Mouse (Mus musculus): ENCODE data around the gene Slc38a9. TPM values are rescaled to one million over a fixed set of nuclear protein-coding genes. Genes with fewer than 3 reads are reported as not detected.

Gene Slc38a9
- total and polyA plus RNA-seq, 3 experiments = 1.6 to 89.5 (median 31.7) TPM

DNA sequence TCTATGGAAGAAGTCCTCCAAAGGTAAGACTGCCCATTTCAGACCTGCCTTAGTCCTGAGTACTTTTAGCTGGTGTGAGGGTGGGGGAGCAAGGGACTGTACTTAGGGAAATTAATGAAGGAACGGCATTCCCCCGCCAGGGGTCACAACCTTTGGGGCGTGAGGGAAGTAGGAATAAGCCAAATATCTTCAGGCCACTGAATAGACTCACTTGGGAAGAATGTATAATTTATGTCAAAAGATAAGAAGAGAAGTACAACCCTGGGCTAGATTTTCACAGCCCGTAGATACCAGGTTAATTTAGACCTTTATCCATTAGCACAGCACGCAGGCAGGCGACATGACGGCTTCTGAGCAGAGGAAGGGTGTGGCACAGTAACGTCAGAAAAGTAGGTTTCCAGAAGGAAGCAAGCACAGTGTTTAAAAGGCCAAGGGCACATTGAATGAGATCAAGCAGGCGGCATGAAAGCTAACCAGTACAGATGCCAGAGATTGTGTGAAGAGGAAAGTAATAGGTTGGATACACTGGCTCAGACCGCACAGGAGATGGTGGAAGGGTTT is 103.1 kb downstream of the Slc38a9 start:
- peaks cover 80% of the 10 kb centered on the region for H3K4me1 ChIP-seq (ENCODE audit: insufficient read depth, low read depth, low read length)
- H3K9me3 ChIP-seq (replicated peaks) = no peaks in the 10 kb centered on the region
- DNase-seq (ENCODE audit: low spot score) (no peak), ATAC-seq (ENCODE audit: extremely low read depth, insufficient number of reproducible peaks, low FRiP score, poor library complexity, severe bottlenecking) (peak; percentile 79)
- H3K4me3 ChIP-seq (ENCODE audit: low read depth, low read length) = peak overlapping the region; percentile 13; the same call in 1 of the 2 replicates
- TF ChIP-seq GATA1 (IDR thresholded peaks at IDR 0.05; ENCODE audit: borderline replicate concordance, low read length) (no peak), TAL1 (conservative IDR thresholded peaks at IDR 0.05; ENCODE audit: low read depth, low read length) (peak; percentile 48; the same call in 1 of the 2 replicates), GATA2 (IDR thresholded peaks at IDR 0.05; ENCODE audit: borderline replicate concordance, low read depth, low read length) (no peak), CTCF (IDR thresholded peaks at IDR 0.05; ENCODE audit: low read depth, low read length) (no peak)
- H3K36me3 ChIP-seq (replicated peaks) = no peaks in the 10 kb centered on the region
- no peaks in the 10 kb centered on the region for H3K27me3 ChIP-seq (ENCODE audit: insufficient read depth, low read length)

DNA sequence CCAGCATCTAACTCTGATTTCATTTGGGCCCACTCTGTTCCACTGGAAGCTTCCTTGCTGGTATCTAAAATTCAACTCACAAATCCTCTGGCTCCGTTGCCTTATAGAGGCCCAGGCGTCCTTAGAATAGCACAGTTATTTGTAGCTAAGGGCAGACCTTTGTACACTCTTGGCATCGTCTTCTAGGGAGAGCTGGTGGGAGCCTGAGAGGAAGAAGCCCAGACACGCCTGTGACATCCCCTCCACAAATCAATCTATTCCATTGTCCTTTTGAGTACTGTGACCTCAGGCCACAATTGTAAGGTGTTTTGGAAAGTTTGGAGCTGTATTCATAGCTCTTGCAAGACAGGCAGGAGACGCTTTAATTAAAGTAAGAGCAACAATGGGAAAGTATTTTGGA is 104.0 kb downstream of the Slc38a9 start:
- no peaks in the 10 kb centered on the region for H3K9me3 ChIP-seq (replicated peaks)
- no peaks in the 10 kb centered on the region for H3K27me3 ChIP-seq (ENCODE audit: insufficient read depth, low read length)
- no peak for DNase-seq (ENCODE audit: low spot score)
- ATAC-seq (ENCODE audit: extremely low read depth, insufficient number of reproducible peaks, low FRiP score, poor library complexity, severe bottlenecking) = no peak
- TF ChIP-seq CTCF (IDR thresholded peaks at IDR 0.05; ENCODE audit: low read depth, low read length) (no peak), GATA1 (IDR thresholded peaks at IDR 0.05; ENCODE audit: borderline replicate concordance, low read length) (no peak), TAL1 (conservative IDR thresholded peaks at IDR 0.05; ENCODE audit: low read depth, low read length) (no peak), POLR2AphosphoS5 (IDR thresholded peaks at IDR 0.05; ENCODE audit: insufficient replicate concordance, low read depth, low read length) (no peak), GATA2 (IDR thresholded peaks at IDR 0.05; ENCODE audit: borderline replicate concordance, low read depth, low read length) (no peak)
- peaks cover 70% of the 10 kb centered on the region for H3K4me1 ChIP-seq (ENCODE audit: insufficient read depth, low read depth, low read length)
- no peaks in the 10 kb centered on the region for H3K36me3 ChIP-seq (replicated peaks)
- no peak overlapping the region for H3K4me3 ChIP-seq (ENCODE audit: low read depth, low read length)

DNA sequence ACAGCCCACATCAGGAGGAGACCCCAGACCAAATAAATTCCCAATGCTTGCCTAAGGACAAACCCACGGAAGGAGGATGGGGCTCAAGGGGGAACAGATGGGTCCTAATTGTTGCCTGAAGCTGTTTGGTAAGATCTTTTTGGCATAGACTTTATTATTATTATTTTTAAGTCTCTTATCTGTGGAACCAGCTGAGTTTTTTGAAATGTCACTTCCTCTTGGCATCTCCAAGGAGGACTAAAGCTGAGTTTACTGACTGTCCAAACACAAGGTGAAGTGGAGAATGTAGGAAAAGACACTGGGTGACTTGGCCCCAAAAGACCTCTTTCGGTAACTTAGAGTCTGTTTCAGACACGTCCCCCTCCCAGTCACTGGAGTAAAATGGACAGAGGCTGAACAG is 105.1 kb downstream of the Slc38a9 start:
- Histone ChIP-seq H3K27me3 (ENCODE audit: insufficient read depth, low read length) (no peaks in the 10 kb centered on the region), H3K9me3 (replicated peaks) (no peaks in the 10 kb centered on the region), H3K36me3 (replicated peaks) (no peaks in the 10 kb centered on the region), H3K4me1 (ENCODE audit: insufficient read depth, low read depth, low read length) (peaks cover 65% of the 10 kb centered on the region), H3K4me3 (ENCODE audit: low read depth, low read length) (no peak overlapping the region)
- no peak for TF ChIP-seq POLR2AphosphoS5 (IDR thresholded peaks at IDR 0.05; ENCODE audit: insufficient replicate concordance, low read depth, low read length)
- TF ChIP-seq CTCF (IDR thresholded peaks at IDR 0.05; ENCODE audit: low read depth, low read length) = no peak
- TF ChIP-seq GATA2 (IDR thresholded peaks at IDR 0.05; ENCODE audit: borderline replicate concordance, low read depth, low read length) = no peak
- TF ChIP-seq GATA1 (IDR thresholded peaks at IDR 0.05; ENCODE audit: borderline replicate concordance, low read length) = no peak
- 0 out of 2 replicates have a peak, but pooled peaks have one; percentile 16 for TF ChIP-seq TAL1 (conservative IDR thresholded peaks at IDR 0.05; ENCODE audit: low read depth, low read length)
- DNase-seq (ENCODE audit: low spot score) (no peak), ATAC-seq (ENCODE audit: extremely low read depth, insufficient number of reproducible peaks, low FRiP score, poor library complexity, severe bottlenecking) (peak; percentile 32)

DNA sequence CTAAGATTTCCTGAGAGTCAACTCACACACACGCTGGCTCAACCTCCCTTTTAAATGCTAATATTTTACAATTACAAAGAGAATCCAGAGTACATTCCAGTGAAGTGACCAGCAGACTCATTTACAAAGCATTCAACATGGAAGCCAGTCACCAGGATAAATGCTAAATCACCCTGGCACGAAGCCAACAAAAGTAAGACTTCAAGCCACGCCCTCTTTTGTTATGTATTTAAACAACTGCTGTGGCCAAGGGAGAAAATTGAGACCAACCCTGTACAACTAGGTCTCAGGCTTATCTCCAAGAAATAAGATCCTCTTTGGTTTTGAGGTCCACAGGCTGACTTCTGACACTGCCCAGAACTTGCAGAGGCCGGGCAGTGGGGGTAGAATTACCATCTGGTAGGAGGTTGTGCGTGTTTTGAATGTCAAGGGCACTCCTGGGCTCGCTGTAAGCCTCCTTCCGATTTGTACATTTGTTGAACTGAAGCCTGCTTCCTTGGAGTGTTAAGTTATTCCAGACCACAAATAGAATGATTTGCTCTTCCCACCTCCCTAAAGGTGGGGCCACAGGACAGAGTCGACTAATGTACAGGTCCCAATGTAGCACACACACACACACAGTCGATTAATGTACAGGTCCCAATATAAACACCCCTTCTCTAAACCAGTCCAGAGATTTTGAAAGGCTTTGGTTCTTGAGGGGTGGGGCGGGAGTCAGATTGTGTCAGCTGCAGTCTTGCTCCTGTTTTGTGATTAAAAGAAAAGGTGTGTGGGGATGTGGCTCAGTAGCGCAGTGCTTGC is 110.2 kb downstream of the Slc38a9 start:
- H3K27me3 ChIP-seq (ENCODE audit: insufficient read depth, low read length) = no peaks in the 10 kb centered on the region
- H3K9me3 ChIP-seq (replicated peaks) = no peaks in the 10 kb centered on the region
- ATAC-seq (ENCODE audit: extremely low read depth, insufficient number of reproducible peaks, low FRiP score, poor library complexity, severe bottlenecking) = no peak
- TF ChIP-seq GATA2 (IDR thresholded peaks at IDR 0.05; ENCODE audit: borderline replicate concordance, low read depth, low read length) (no peak), TAL1 (conservative IDR thresholded peaks at IDR 0.05; ENCODE audit: low read depth, low read length) (no peak), POLR2AphosphoS5 (IDR thresholded peaks at IDR 0.05; ENCODE audit: insufficient replicate concordance, low read depth, low read length) (no peak), CTCF (IDR thresholded peaks at IDR 0.05; ENCODE audit: low read depth, low read length) (no peak), GATA1 (IDR thresholded peaks at IDR 0.05; ENCODE audit: borderline replicate concordance, low read length) (no peak)
- no peak for DNase-seq (ENCODE audit: low spot score)
- no peak overlapping the region for H3K4me3 ChIP-seq (ENCODE audit: low read depth, low read length)
- peaks cover 32% of the 10 kb centered on the region for H3K4me1 ChIP-seq (ENCODE audit: insufficient read depth, low read depth, low read length)
- no peaks in the 10 kb centered on the region for H3K36me3 ChIP-seq (replicated peaks)

DNA sequence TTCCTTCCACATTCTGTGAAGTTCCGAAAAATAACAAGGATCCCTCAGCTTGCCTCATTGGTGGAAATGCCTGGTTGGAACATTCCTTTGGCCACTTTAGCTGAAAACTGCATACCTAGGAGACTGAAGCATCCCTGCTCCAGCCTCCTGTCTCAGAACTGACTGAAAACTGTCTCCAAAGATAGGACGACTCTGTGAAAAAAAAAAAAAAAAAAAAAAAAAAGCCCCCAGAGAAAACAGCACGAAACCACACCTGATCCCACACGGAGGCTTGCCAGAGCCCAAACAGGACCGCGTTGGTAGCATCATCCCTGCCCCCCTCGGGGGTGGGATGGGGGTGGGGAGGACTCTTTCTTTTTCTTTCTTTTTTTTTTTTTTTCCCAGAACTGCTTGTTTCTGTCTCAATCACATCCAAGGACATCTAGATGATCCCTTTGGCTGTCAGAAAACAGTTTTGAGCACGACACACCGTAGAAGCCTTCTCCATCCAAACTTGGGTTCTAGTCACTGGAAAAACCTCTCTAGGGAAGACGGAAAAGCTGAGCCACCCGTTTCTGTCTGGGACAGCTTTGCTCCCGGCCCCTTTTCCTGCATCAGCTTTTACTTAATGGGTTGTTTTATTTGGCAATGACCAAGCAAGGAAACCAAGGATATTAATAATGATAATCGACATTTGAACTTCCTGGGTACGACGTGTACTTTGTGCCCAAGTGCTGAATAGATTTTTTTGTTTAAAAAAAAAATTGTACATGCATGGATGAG is 111.1 kb downstream of the Slc38a9 start:
- DNase-seq (ENCODE audit: low spot score) (no peak), ATAC-seq (ENCODE audit: extremely low read depth, insufficient number of reproducible peaks, low FRiP score, poor library complexity, severe bottlenecking) (no peak)
- Histone ChIP-seq H3K27me3 (ENCODE audit: insufficient read depth, low read length) (0 out of 2 replicates have a peak, but pooled peaks cover 2% of the 10 kb centered on the region), H3K9me3 (replicated peaks) (no peaks in the 10 kb centered on the region), H3K4me3 (ENCODE audit: low read depth, low read length) (no peak overlapping the region), H3K4me1 (ENCODE audit: insufficient read depth, low read depth, low read length) (peaks cover 34% of the 10 kb centered on the region), H3K36me3 (replicated peaks) (no peaks in the 10 kb centered on the region)
- no peak for TF ChIP-seq GATA1 (IDR thresholded peaks at IDR 0.05; ENCODE audit: borderline replicate concordance, low read length)
- TF ChIP-seq GATA2 (IDR thresholded peaks at IDR 0.05; ENCODE audit: borderline replicate concordance, low read depth, low read length) = no peak
- TF ChIP-seq TAL1 (conservative IDR thresholded peaks at IDR 0.05; ENCODE audit: low read depth, low read length) = no peak
- TF ChIP-seq CTCF (IDR thresholded peaks at IDR 0.05; ENCODE audit: low read depth, low read length) = no peak
- TF ChIP-seq POLR2AphosphoS5 (IDR thresholded peaks at IDR 0.05; ENCODE audit: insufficient replicate concordance, low read depth, low read length) = no peak

DNA sequence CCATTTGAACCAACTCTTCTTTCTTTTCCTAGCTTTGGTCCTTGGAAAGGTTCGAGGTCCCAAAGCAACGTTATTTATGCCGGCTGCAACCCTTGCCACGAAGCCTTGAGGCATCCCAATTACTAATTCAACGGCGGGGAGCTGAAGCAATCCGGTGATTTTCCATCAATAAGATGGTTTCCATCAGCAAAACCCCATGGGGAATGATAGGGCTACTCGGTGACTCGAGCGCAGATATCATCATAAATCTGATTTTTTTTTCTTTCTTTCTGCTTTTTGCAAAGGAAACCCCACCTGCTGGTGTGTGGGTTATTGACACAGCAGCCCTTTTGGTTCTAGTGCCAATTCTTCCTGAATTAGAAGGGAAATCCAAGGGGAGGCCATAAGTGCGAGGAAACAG is 111.7 kb downstream of the Slc38a9 start:
- TF ChIP-seq CTCF (IDR thresholded peaks at IDR 0.05; ENCODE audit: low read depth, low read length) (no peak), TAL1 (conservative IDR thresholded peaks at IDR 0.05; ENCODE audit: low read depth, low read length) (no peak), GATA1 (IDR thresholded peaks at IDR 0.05; ENCODE audit: borderline replicate concordance, low read length) (no peak), POLR2AphosphoS5 (IDR thresholded peaks at IDR 0.05; ENCODE audit: insufficient replicate concordance, low read depth, low read length) (no peak), GATA2 (IDR thresholded peaks at IDR 0.05; ENCODE audit: borderline replicate concordance, low read depth, low read length) (no peak)
- no peak for DNase-seq (ENCODE audit: low spot score)
- Histone ChIP-seq H3K4me1 (ENCODE audit: insufficient read depth, low read depth, low read length) (peaks cover 34% of the 10 kb centered on the region), H3K4me3 (ENCODE audit: low read depth, low read length) (no peak overlapping the region), H3K27me3 (ENCODE audit: insufficient read depth, low read length) (0 out of 2 replicates have a peak, but pooled peaks cover 2% of the 10 kb centered on the region), H3K9me3 (replicated peaks) (no peaks in the 10 kb centered on the region), H3K36me3 (replicated peaks) (no peaks in the 10 kb centered on the region)
- no peak for ATAC-seq (ENCODE audit: extremely low read depth, insufficient number of reproducible peaks, low FRiP score, poor library complexity, severe bottlenecking)
